Mouse (Mus musculus): ENCODE results near the gene Pon2.

- no peak for TF ChIP-seq CTCF (IDR thresholded peaks at IDR 0.05; ENCODE audit: low read depth, low read length)
- TF ChIP-seq GATA1 (IDR thresholded peaks at IDR 0.05; ENCODE audit: borderline replicate concordance, low read length): no peak
- TF ChIP-seq POLR2AphosphoS5 (IDR thresholded peaks at IDR 0.05; ENCODE audit: insufficient replicate concordance, low read depth, low read length): no peak
- no peak for TF ChIP-seq TAL1 (conservative IDR thresholded peaks at IDR 0.05; ENCODE audit: low read depth, low read length)
- no peak for TF ChIP-seq GATA2 (IDR thresholded peaks at IDR 0.05; ENCODE audit: borderline replicate concordance, low read depth, low read length)
These were observed 42.4 kb downstream of the Pon2 start, which contains the start of gene Pon3 for GRCm38 (mm10) chr6:5255722-5256451.

Data from G1E (cell line).